Mouse (Mus musculus): Measurements from ENCODE around the gene Cdc42ep3. TPM values are rescaled to one million over a fixed set of nuclear protein-coding genes. Genes with fewer than 3 reads are reported as not detected.

Gene Cdc42ep3
- polyA plus RNA-seq, 2 experiments from 2014 or later, result 32.2 to 35.2 TPM

- ATAC-seq, result no peak
Observed at GRCm38 (mm10) chr17:79285030-79285601, 69.8 kb downstream of the Cdc42ep3 start.
